Mouse (Mus musculus) ES-Bruce4 (cell line): ENCODE results near the gene Dck. TPM values are rescaled to one million over a fixed set of nuclear protein-coding genes. Genes with fewer than 3 reads are reported as not detected.

Experiments used
- H3K27ac ChIP-seq: 2 replicates; pipeline ENCODE4 v1.5.1; 2012; ENCODE audit warnings: low read length, inconsistent platforms; ENCODE audit not compliant: insufficient read depth
- H3K27me3 ChIP-seq: 2 replicates; pipeline ENCODE4 v1.6.1; 2012; ENCODE audit warnings: mild to moderate bottlenecking, low read length, inconsistent platforms; ENCODE audit not compliant: control insufficient read depth, poor library complexity, insufficient read depth, severe bottlenecking
- H3K36me3 ChIP-seq: 2 replicates; pipeline ENCODE4 v1.6.1; 2012; ENCODE audit warnings: inconsistent platforms, mild to moderate bottlenecking, low read length, moderate library complexity; ENCODE audit not compliant: control insufficient read depth, poor library complexity, insufficient read depth, severe bottlenecking
- H3K4me1 ChIP-seq: one replicate; pipeline ENCODE4 v1.8.1; 2011; ENCODE audit warnings: low read length; ENCODE audit not compliant: control insufficient read depth, insufficient read depth
- H3K4me3 ChIP-seq: 2 replicates; pipeline ENCODE4 v1.5.1; 2011; ENCODE audit warnings: low read depth, mild to moderate bottlenecking, low read length
- H3K9ac ChIP-seq: 2 replicates; pipeline ENCODE4 v1.6.1; 2012; ENCODE audit warnings: low read depth, mild to moderate bottlenecking, inconsistent platforms; ENCODE audit not compliant: poor library complexity, severe bottlenecking
- H3K9me3 ChIP-seq: replicated peaks from 2 replicates; pipeline ENCODE4 v1.6.1; 2012; ENCODE audit warnings: mild to moderate bottlenecking, low read length, inconsistent platforms; ENCODE audit not compliant: control insufficient read depth, poor library complexity, insufficient read depth, severe bottlenecking
- CTCF ChIP-seq: IDR thresholded peaks from one replicate; pipeline ENCODE4 v1.8.1; 2011; ENCODE audit warnings: low read depth, low read length
- EP300 ChIP-seq: IDR thresholded peaks from 2 replicates; pipeline ENCODE4 v1.6.1; 2011; ENCODE audit warnings: low read depth, low read length; ENCODE audit not compliant: insufficient read depth
- POLR2A ChIP-seq: IDR thresholded peaks from one replicate; pipeline ENCODE4 v1.8.1; 2011; ENCODE audit warnings: low read length; ENCODE audit not compliant: insufficient read depth
- polyA plus RNA-seq: library from polyadenylated mRNA; stranded (reverse); fragments of >200 nt; gene quantifications from 2 replicates; pipeline ENCODE4 v1.2.4, GENCODE M21; 2011; ENCODE audit warnings: low read depth; ENCODE audit not compliant: missing spikeins, insufficient read depth, insufficient read length

Dck gene
- 39.0 and 41.2 TPM in 2 replicates for polyA plus RNA-seq

GRCm38 (mm10) chr5:88764987-88765481 lies at the start of gene Dck:
TSS of gene Dck (plus strand) at chr5:88764996.
- Histone ChIP-seq H3K27ac (peak within 1 kb of the TSS; percentile 78), H3K9ac (peak within 1 kb of the TSS; percentile 85), H3K4me1 (peaks cover 5% of the 10 kb centered on the region), H3K27me3 (no peaks in the 10 kb centered on the region), H3K9me3 (no peaks in the 10 kb centered on the region), H3K4me3 (peak within 1 kb of the TSS; percentile 97), H3K36me3 (peaks cover 4% of the 10 kb centered on the region)
- peak; percentile 31 for TF ChIP-seq POLR2A
- no peak for TF ChIP-seq CTCF

GRCm38 (mm10) chr5:88716983-88717382 lies 47.8 kb upstream of the Dck start:
- TF ChIP-seq CTCF (no peak), POLR2A (no peak), EP300 (no peak)
- Histone ChIP-seq H3K4me3 (no peak overlapping the region), H3K27ac (no peak overlapping the region), H3K4me1 (no peaks in the 10 kb centered on the region), H3K9me3 (no peaks in the 10 kb centered on the region), H3K27me3 (no peaks in the 10 kb centered on the region), H3K9ac (no peak overlapping the region), H3K36me3 (no peaks in the 10 kb centered on the region; the same call in 1 of the 2 replicates)

- Histone ChIP-seq H3K4me3 (peak within 1 kb of the TSS; percentile 62), H3K9ac (peak within 1 kb of the TSS; percentile 90), H3K36me3 (no peaks in the 10 kb centered on the region), H3K4me1 (no peaks in the 10 kb centered on the region), H3K27me3 (no peaks in the 10 kb centered on the region), H3K27ac (no peak within 1 kb of the TSS), H3K9me3 (no peaks in the 10 kb centered on the region)
- peak; percentile 97 for TF ChIP-seq POLR2A
- TF ChIP-seq EP300: 0 out of 2 replicates have a peak, but pooled peaks have one; percentile 70
- no peak for TF ChIP-seq CTCF
Measured at GRCm38 (mm10) chr5:88720116-88721002, 44.4 kb upstream of the Dck start, which contains the start of gene Mob1b. TSS of gene Mob1b (plus strand) at chr5:88720855.

GRCm38 (mm10) chr5:88721003-88721475 lies 43.8 kb upstream of the Dck start:
- Histone ChIP-seq H3K9ac (peak overlapping the region; percentile 90), H3K27me3 (no peaks in the 10 kb centered on the region), H3K4me3 (peak overlapping the region; percentile 62), H3K9me3 (no peaks in the 10 kb centered on the region), H3K27ac (no peak overlapping the region), H3K36me3 (no peaks in the 10 kb centered on the region), H3K4me1 (no peaks in the 10 kb centered on the region)
- TF ChIP-seq EP300 (no peak), POLR2A (no peak), CTCF (no peak)

- TF ChIP-seq POLR2A: no peak
- TF ChIP-seq CTCF: no peak
- no peak for TF ChIP-seq EP300
- Histone ChIP-seq H3K4me3 (peak overlapping the region; percentile 62), H3K9ac (peak overlapping the region; percentile 90), H3K9me3 (no peaks in the 10 kb centered on the region), H3K27ac (no peak overlapping the region), H3K36me3 (no peaks in the 10 kb centered on the region), H3K4me1 (no peaks in the 10 kb centered on the region), H3K27me3 (no peaks in the 10 kb centered on the region)
Measured at GRCm38 (mm10) chr5:88721565-88722212, 43.1 kb upstream of the Dck start.
